Mouse (Mus musculus): ENCODE results near the gene Mlc1.

DNA sequence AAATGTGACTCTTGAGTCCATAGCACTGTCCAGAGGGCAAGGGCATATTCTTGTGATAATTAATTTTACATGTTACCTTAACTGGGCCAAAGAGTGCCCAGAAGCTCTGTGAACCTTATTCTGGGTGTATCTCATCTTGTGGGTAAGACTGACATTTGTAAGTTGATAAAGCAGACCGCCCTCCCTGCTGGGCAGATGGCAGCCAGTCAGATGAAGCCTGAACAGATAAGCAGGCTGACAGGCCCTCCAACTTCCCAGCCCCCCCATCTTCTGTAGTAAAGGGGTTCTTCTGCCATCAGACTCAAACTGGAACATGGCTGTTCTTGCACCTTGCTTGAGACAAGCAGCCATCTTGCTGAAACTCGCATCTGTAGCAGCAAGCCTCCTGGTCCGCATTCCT lies 37.9 kb upstream of the Mlc1 start:
- TF ChIP-seq CTCF (conservative IDR thresholded peaks at IDR 0.05; ENCODE audit: insufficient read depth, insufficient read length, low read depth, low read length) (no peak), POLR2A (IDR thresholded peaks at IDR 0.05; ENCODE audit: low read depth, low read length) (no peak)
